Mouse (Mus musculus) hindbrain, embryonic 15.5 days (tissue): ENCODE data around the gene Sdccag8. TPM values are rescaled to one million over a fixed set of nuclear protein-coding genes. Genes with fewer than 3 reads are reported as not detected.
"Not testable (repeated sequence)": the region's sequence is repeated elsewhere in the genome, so short reads cannot be mapped to it uniquely, and the experiment has no call there.

Source experiments
- ATAC-seq: fragments of 200-750 bp; cut with Nextera tagmentation; 2 replicates; pipeline ENCODE4 v1.8.0; 2017; ENCODE audit warnings: low read depth, moderate number of reproducible peaks, moderate TSS enrichment; ENCODE audit not compliant: low FRiP score
- H3K27ac ChIP-seq: fragments of 300-500 bp; sonication (generic); replicated peaks from 2 replicates; pipeline ENCODE4 v1.5.1; 2015; ENCODE audit warnings: mild to moderate bottlenecking, inconsistent platforms
- H3K27me3 ChIP-seq: fragments of 300-500 bp; sonication (generic); 2 replicates; pipeline ENCODE4 v1.6.1; 2015; ENCODE audit warnings: control low read depth, inconsistent platforms
- H3K36me3 ChIP-seq: fragments of 300-500 bp; sonication (generic); 2 replicates; pipeline ENCODE4 v1.6.1; 2015; ENCODE audit warnings: control low read depth, inconsistent platforms
- H3K4me1 ChIP-seq: fragments of 300-500 bp; sonication (generic); replicated peaks from 2 replicates; pipeline ENCODE4 v1.6.1; 2015; ENCODE audit warnings: control low read depth, inconsistent platforms
- H3K4me2 ChIP-seq: fragments of 300-500 bp; sonication (generic); 2 replicates; pipeline ENCODE4 v1.6.1; 2015; ENCODE audit warnings: moderate library complexity, mild to moderate bottlenecking, inconsistent platforms
- H3K4me3 ChIP-seq: fragments of 300-500 bp; sonication (generic); 2 replicates; pipeline ENCODE4 v1.5.1; 2015; ENCODE audit warnings: mild to moderate bottlenecking, inconsistent platforms
- H3K9ac ChIP-seq: fragments of 300-500 bp; sonication (generic); 2 replicates; pipeline ENCODE4 v1.6.1; 2015; ENCODE audit warnings: inconsistent platforms
- H3K9me3 ChIP-seq: fragments of 300-500 bp; sonication (generic); 2 replicates; pipeline ENCODE4 v1.6.1; 2016; ENCODE audit warnings: control low read depth, inconsistent platforms
- WGBS: fragments of 180-500 bp; shearing (Covaris S2); methylation state at CpG from one replicate; pipeline ENCODE4 v1.1.7; 2015; 5-methylcytosine and 5-hydroxymethylcytosine counted together
- polyA plus RNA-seq: library from polyadenylated mRNA; unstranded; fragments of >200 nt; fragmentation: Nextera tagmentation; extraction: Ambion mirVana; gene quantifications from 2 replicates; pipeline ENCODE4 v1.2.1, GENCODE M21; 2015

The Sdccag8 gene
- polyA plus RNA-seq, 1 experiment from 2014 or later = 22.8 TPM

DNA sequence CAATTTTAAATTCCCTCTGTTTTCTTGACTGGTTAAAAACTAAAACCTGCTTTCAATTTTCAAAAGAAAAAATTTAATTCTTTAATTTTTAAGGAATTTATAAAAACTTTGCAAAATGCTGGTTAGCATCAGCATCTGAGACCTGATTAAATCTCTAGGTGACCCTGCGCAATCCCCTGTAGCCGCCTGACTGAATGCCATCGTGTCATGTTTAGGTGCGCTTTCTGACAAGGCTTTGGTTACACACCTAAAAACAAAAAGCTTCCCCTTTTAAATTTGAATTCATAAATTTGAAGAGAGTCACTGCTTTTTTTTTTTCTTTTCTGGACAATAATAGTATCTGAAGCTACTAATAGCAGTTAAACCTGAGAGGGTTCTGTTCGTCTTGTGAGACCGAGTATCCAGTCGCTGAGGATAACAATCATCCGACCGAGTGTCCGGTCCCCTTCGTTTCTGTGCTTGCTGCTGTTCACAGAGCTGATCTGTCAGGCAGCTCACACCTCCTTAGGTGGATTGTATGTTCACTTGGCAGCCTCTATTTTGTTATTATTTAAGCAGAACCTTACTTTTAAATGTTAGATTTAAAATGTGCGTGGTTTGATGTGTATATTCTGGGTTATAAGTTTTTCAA is 118.0 kb downstream of the Sdccag8 start:
- Histone ChIP-seq H3K9me3 (no peaks in the 10 kb centered on the region), H3K27me3 (no peaks in the 10 kb centered on the region), H3K9ac (no peak overlapping the region), H3K27ac (peak overlapping the region; percentile 18; the same call in 1 of the 2 replicates), H3K4me3 (no peak overlapping the region), H3K36me3 (no peaks in the 10 kb centered on the region), H3K4me2 (no peak overlapping the region), H3K4me1 (peaks cover 24% of the 10 kb centered on the region)
- no peak for ATAC-seq
- 82% methylated on average over 12 of the region's 12 CpGs for WGBS

DNA sequence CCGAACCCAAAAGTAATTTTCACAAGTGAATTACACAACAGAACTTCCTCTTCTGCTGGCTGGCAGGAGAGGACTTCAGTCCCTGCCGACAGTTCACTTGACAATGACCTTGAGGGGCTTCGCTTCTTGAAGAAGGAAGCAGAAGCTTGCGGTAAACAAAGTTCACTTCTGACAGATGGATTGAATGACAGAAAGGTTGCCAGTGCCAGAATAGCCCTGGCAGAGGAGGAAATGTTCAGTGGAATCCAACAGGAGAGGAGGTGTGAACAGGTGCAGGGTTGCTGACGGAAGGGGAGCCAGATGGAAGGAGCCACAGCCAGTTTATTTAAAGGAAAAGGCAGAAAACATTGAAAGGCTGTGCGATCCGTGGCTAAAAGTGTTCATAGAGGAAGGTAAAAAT is 118.9 kb downstream of the Sdccag8 start:
- no peak overlapping the region for H3K4me3 ChIP-seq
- H3K9me3 ChIP-seq = no peaks in the 10 kb centered on the region
- WGBS = 60% methylated on average over 7 of the region's 7 CpGs
- H3K4me2 ChIP-seq = no peak overlapping the region
- H3K27me3 ChIP-seq = no peaks in the 10 kb centered on the region
- ATAC-seq = no peak
- H3K4me1 ChIP-seq = peaks cover 24% of the 10 kb centered on the region
- H3K36me3 ChIP-seq = no peaks in the 10 kb centered on the region
- no peak overlapping the region for H3K9ac ChIP-seq
- H3K27ac ChIP-seq = peak overlapping the region; percentile 34; the same call in 1 of the 2 replicates

DNA sequence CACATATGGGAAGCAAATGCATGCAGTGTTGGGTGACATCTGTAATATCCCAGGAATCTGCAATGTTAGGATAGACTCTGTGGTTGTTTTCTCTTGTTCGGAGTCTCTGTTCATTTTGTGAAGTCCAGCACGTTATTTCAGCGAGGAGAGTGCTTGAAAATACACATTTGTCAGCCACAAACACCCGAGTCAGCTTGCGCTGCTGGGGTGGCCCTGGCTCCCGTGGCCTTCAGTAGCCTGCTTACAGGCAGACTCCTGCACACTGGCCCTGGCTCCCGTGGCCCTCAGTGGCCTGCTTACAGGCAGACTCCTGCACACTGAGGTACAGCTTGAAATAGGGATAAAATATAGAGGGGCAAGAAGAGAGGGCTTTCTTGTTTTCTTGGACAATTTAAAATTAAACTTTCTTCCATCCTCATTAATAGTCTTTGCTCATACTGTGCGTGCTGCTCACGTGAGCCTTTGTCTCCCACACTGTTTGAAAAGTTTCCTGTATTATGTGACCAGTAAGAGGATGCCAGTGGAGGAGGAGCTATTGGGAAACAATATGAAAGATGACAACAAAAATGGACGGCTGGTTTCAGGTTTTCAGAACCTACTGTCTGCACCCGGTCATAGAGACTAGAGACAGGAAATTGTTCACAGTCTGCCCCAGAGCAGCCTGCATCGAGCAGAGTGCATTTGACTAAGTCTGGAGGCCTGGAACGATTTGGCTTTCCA is 119.7 kb downstream of the Sdccag8 start:
- ATAC-seq = no peak
- 0 out of 2 replicates have a peak overlapping the region, but pooled peaks have one; percentile 45 for H3K27ac ChIP-seq
- no peak overlapping the region for H3K9ac ChIP-seq
- peaks cover 19% of the 10 kb centered on the region for H3K4me1 ChIP-seq
- H3K27me3 ChIP-seq = no peaks in the 10 kb centered on the region
- H3K36me3 ChIP-seq = no peaks in the 10 kb centered on the region
- WGBS = 58% methylated on average over 13 of the region's 13 CpGs
- H3K4me3 ChIP-seq = no peak overlapping the region
- H3K4me2 ChIP-seq = no peak overlapping the region
- H3K9me3 ChIP-seq = no peaks in the 10 kb centered on the region

DNA sequence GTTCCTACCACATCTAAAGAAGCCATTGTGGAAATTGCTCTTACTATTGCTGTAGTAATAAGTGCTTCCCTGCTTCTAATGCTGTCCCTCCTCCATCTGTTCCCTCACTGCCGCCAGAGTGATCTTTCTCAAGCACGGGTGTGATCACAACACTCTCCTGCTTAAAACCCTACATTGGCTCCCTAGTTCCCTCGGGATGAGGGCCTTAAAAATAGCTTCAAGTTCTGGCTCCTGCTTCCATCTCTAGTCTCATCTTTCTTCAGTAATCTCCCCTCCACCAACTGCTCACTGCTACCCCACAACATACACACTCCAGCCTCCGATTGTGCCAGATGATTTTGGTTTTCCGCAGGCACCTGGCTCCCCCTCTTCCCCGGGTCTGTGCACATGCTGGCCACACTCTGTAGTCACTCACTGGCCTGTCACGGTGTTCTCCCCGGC is 125.5 kb downstream of the Sdccag8 start:
- H3K4me1 ChIP-seq = 0 out of 2 replicates have a peak, but pooled peaks cover 4% of the 10 kb centered on the region
- no peak for ATAC-seq

DNA sequence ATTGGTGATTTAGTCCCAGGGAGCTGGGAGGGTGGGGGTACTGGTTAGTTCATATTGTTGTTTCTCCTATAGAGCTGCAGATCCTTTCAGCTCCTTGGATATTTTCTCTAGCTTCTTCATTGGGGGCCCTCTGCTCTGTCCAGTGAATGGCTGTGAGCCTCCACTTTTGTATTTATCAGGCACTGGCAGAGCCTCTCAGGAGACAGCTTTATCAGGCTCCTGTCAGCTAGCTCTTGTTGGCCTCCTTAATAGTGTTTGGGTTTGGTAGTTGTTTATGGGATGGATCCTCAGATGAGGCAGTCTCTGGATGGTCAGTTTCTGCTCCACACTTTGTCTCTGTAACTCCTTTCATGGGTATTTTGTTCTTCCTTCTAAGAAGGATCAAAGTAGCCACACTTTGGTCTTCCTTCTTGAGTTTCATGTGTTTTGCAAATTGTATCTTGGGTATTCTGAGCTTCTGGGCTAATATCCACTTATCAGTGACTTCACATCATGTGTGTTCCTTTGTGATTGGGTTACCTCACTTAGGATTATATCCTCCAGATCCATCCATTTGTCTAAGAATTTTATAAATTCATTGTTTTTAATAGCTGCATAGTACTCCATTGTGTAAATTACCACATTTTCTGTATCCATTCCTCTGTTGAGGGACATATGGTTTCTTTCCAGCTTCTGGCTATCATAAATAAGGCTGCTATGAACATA is 127.0 kb downstream of the Sdccag8 start:
- not testable (repeated sequence) for H3K4me3 ChIP-seq, H3K36me3 ChIP-seq, ATAC-seq, H3K9me3 ChIP-seq, H3K9ac ChIP-seq, H3K27me3 ChIP-seq, H3K4me2 ChIP-seq, H3K27ac ChIP-seq
- peaks cover 11% of the 10 kb centered on the region for H3K4me1 ChIP-seq

More for the DNA sequence above, 125.5 kb downstream of the Sdccag8 start:
- H3K36me3 ChIP-seq = no peaks in the 10 kb centered on the region
- H3K27me3 ChIP-seq = no peaks in the 10 kb centered on the region
- H3K4me3 ChIP-seq = no peak overlapping the region
- no peak overlapping the region for H3K9ac ChIP-seq
- no peak overlapping the region for H3K4me2 ChIP-seq
- 79% methylated on average over 8 of the region's 8 CpGs for WGBS
- no peak overlapping the region for H3K27ac ChIP-seq
- H3K9me3 ChIP-seq = no peaks in the 10 kb centered on the region

DNA sequence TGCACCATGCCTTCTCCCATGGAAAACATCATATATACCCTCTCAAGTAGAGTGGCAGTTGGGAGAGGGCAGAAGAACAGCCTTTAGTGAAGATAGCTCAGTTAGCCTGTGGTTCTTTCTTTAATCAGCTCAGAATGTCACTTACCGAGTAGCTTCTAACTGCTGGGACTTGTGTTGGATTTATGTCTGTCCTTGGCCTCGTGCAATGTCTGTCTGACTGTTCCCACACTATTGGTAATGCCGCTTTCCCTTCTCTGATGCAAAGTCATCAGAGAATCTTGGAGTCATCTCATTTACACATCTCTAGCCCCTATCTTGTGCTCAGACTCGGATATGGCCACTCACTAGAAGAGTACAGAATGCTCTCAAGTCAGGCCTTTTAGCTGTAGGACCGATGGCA is 128.7 kb downstream of the Sdccag8 start:
- H3K27me3 ChIP-seq = no peaks in the 10 kb centered on the region
- no peaks in the 10 kb centered on the region for H3K9me3 ChIP-seq
- H3K27ac ChIP-seq = no peak overlapping the region
- H3K36me3 ChIP-seq = no peaks in the 10 kb centered on the region
- ATAC-seq = no peak
- no peak overlapping the region for H3K9ac ChIP-seq
- WGBS = 92% methylated on average over 5 of the region's 5 CpGs
- peaks cover 17% of the 10 kb centered on the region for H3K4me1 ChIP-seq
- no peak overlapping the region for H3K4me3 ChIP-seq
- no peak overlapping the region for H3K4me2 ChIP-seq

DNA sequence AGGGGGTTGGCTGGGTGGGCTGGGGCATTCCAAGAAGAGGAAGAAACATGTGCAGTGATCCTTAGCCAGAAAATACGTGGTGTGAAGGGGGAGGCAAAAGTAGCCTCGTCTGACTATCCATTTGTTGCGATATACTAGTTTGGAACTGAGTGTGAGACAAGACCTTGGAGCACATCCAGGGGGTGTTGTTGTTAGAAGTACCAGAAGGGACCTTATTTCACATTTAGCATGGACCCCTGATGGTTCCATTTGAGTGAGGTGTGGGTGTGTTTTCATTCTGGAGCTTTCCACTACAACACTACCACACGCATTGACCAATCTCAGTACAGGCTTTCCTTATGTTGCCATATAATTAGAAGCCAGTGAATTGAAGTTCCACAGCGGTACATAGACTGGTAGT is 129.5 kb downstream of the Sdccag8 start:
- Histone ChIP-seq H3K4me2 (no peak overlapping the region), H3K27ac (no peak overlapping the region), H3K4me3 (no peak overlapping the region), H3K36me3 (no peaks in the 10 kb centered on the region), H3K9ac (no peak overlapping the region), H3K9me3 (no peaks in the 10 kb centered on the region), H3K4me1 (peaks cover 20% of the 10 kb centered on the region), H3K27me3 (no peaks in the 10 kb centered on the region)
- ATAC-seq = no peak
- 88% methylated on average over 5 of the region's 5 CpGs for WGBS

DNA sequence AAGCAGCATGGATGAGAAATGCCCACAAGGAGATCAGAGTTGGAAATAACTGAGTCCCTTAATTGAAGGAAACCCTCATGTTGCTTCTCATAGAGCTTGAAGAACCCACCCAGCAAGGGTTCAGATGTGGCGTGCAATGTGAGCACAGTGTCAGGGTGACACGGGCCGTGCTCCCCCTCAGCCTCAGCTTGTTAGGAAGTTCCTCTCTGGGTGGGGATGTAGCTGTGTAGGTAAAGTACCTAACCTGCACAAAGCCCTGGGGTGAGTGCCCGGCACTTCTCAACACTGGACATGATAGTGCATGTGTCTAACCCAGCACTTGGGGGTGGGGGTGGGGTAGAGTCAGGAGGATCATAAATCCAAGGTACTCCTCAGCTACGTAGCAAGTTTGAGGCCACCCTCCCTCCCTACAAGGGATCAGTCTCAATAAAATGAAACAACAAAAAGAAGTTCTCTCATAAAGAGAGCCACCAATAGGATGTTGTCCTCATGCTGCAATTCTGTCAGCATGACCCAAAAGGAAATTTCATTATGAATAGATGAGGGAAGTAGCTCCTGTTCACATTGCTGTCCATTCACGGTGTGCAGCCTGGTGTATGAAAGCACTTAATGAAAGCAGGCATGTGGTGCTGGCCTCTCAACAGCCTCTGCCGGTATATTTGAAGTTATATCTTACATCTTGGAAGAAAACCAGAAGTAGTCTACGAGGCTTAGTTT is 130.2 kb downstream of the Sdccag8 start:
- 65% methylated on average over 8 of the region's 8 CpGs for WGBS
- no peaks in the 10 kb centered on the region for H3K9me3 ChIP-seq
- H3K9ac ChIP-seq = no peak overlapping the region
- H3K36me3 ChIP-seq = no peaks in the 10 kb centered on the region
- H3K4me3 ChIP-seq = no peak overlapping the region
- no peak overlapping the region for H3K27ac ChIP-seq
- H3K4me1 ChIP-seq = peaks cover 20% of the 10 kb centered on the region
- no peak for ATAC-seq
- H3K4me2 ChIP-seq = no peak overlapping the region
- no peaks in the 10 kb centered on the region for H3K27me3 ChIP-seq

DNA sequence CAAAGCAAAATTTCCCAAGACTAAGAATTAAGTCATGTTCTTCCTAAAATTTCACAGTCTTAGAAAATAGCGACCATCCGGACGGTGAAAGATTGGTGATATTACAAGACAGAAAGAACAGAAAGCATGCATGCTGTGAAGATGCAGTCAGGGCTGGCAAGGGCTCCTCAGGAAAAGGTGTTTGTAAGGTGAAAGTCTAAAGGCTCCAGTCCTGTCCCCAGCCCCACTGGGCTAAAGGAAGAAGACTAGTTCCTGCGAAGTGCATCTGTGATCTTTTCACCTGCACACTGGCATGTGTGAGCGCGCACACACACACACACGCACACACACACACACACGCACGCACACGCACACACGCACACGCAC is 130.7 kb downstream of the Sdccag8 start:
- no peak for ATAC-seq
- peaks cover 20% of the 10 kb centered on the region for H3K4me1 ChIP-seq
- H3K9ac ChIP-seq = no peak overlapping the region
- no peaks in the 10 kb centered on the region for H3K9me3 ChIP-seq
- no peak overlapping the region for H3K4me2 ChIP-seq
- 81% methylated on average over 12 of the region's 12 CpGs for WGBS
- H3K27me3 ChIP-seq = no peaks in the 10 kb centered on the region
- no peaks in the 10 kb centered on the region for H3K36me3 ChIP-seq
- H3K27ac ChIP-seq = no peak overlapping the region
- no peak overlapping the region for H3K4me3 ChIP-seq

DNA sequence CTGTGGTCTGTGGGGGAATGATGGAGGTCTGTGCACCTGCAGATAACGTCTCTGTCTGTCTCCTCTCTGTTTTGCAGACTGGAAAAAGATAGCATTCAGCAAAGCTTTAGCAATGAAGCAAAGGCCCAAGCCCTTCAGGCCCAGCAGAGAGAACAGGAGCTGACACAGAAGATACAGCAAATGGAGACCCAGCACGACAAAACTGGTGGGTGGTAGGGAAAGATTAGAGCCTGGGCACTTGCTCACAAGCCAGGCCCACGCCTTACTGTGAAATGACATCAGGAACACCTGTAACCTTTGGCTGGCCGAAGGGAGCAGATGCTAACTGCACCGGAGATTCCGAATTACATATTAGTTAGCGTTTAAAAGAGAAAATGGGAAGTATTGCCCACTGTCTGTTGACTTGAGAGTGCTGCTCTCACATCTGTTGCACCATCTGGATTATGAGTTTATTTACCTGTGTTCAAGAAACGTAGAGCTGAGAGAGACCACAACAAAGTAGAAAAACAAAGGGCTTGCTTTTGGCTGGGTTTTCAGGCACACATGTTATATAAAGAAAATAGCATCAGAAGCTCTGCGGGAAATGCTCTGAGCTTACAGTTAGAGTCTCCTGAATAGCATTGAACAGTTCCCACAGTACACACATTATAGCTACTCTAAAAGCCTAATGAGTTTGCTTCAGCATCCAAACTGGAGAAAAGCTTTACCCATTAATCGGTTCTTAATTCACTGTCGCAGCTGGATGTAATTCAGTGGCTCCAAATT is 131.8 kb downstream of the Sdccag8 start:
- H3K36me3 ChIP-seq = no peaks in the 10 kb centered on the region
- H3K4me2 ChIP-seq = no peak overlapping the region
- peak; percentile 66 for ATAC-seq
- WGBS = 54% methylated on average over 11 of the region's 11 CpGs
- peak overlapping the region; percentile 73 for H3K27ac ChIP-seq
- H3K27me3 ChIP-seq = no peaks in the 10 kb centered on the region
- H3K9me3 ChIP-seq = no peaks in the 10 kb centered on the region
- H3K4me3 ChIP-seq = no peak overlapping the region
- H3K4me1 ChIP-seq = peaks cover 20% of the 10 kb centered on the region
- no peak overlapping the region for H3K9ac ChIP-seq

DNA sequence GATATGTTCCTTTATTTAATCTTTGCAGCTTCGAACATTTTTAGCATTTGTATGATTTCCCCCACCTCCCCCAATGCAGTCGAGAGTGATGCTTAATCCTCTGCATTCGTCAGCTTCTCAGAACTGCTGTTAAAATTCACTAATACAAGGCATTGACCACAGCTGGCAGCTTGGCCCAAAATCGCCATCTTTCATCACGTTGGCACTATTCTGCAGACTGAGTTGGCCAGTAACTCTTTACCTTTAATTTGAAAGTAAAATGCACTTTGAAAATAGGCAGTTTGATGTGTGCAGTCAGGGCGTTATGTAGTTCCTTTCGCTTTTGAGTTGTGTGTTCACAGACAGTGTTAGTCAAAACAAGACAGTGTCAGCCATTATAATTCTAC is 132.3 kb downstream of the Sdccag8 start:
- ATAC-seq = no peak
- no peaks in the 10 kb centered on the region for H3K36me3 ChIP-seq

More for the DNA sequence above, 132.3 kb downstream of the Sdccag8 start:
- H3K4me2 ChIP-seq = no peak overlapping the region
- H3K27ac ChIP-seq = peak overlapping the region; percentile 73
- peaks cover 23% of the 10 kb centered on the region for H3K4me1 ChIP-seq
- H3K9ac ChIP-seq = no peak overlapping the region
- no peaks in the 10 kb centered on the region for H3K27me3 ChIP-seq
- no peak overlapping the region for H3K4me3 ChIP-seq
- 42% methylated on average over 7 of the region's 7 CpGs for WGBS
- no peaks in the 10 kb centered on the region for H3K9me3 ChIP-seq
